Mouse (Mus musculus): ENCODE results near the gene Tbc1d14. TPM values are rescaled to one million over a fixed set of nuclear protein-coding genes. Genes with fewer than 3 reads are reported as not detected.

Gene Tbc1d14
- polyA plus RNA-seq, 1 experiment, result 30.0 TPM

GRCm38 (mm10) chr5:36559106-36559505, 34.0 kb downstream of the Tbc1d14 start:
- 39% methylated on average over 5 of the region's 5 CpGs for WGBS

GRCm38 (mm10) chr5:36558526-36558925, 34.5 kb downstream of the Tbc1d14 start:
- WGBS, result 59% methylated on average over 2 of the region's 2 CpGs
- no peak for DNase-seq (ENCODE audit: low read depth, low spot score)

More at GRCm38 (mm10) chr5:36559106-36559505, 34.0 kb downstream of the Tbc1d14 start:
- no peak for DNase-seq (ENCODE audit: low read depth, low spot score)

GRCm38 (mm10) chr5:36557584-36558308, 35.3 kb downstream of the Tbc1d14 start:
- 38% methylated on average over 7 of the region's 7 CpGs for WGBS
- no peak for DNase-seq (ENCODE audit: low read depth, low spot score)

- 96% methylated on average over 3 of the region's 3 CpGs for WGBS
These were observed 36.2 kb downstream of the Tbc1d14 start for GRCm38 (mm10) chr5:36556906-36557305.

GRCm38 (mm10) chr5:36556289-36556688, 36.8 kb downstream of the Tbc1d14 start:
- no peak for DNase-seq (ENCODE audit: low read depth, low spot score)
- WGBS, result 59% methylated on average over 4 of the region's 4 CpGs

More at GRCm38 (mm10) chr5:36556906-36557305, 36.2 kb downstream of the Tbc1d14 start:
- DNase-seq (ENCODE audit: low read depth, low spot score), result no peak

GRCm38 (mm10) chr5:36554496-36554895, 38.6 kb downstream of the Tbc1d14 start:
- DNase-seq (ENCODE audit: low read depth, low spot score), result no peak
- WGBS, result 49% methylated on average over 5 of the region's 5 CpGs

- DNase-seq (ENCODE audit: low read depth, low spot score), result no peak
- WGBS, result 27% methylated on average over 4 of the region's 4 CpGs
These were observed 39.2 kb downstream of the Tbc1d14 start for GRCm38 (mm10) chr5:36553886-36554285.

GRCm38 (mm10) chr5:36553056-36553606, 39.9 kb downstream of the Tbc1d14 start:
- DNase-seq (ENCODE audit: low read depth, low spot score), result no peak
- 65% methylated on average over 2 of the region's 2 CpGs for WGBS

GRCm38 (mm10) chr5:36552391-36552790, 40.7 kb downstream of the Tbc1d14 start:
- no peak for DNase-seq (ENCODE audit: low read depth, low spot score)
- 43% methylated on average over 4 of the region's 4 CpGs for WGBS

GRCm38 (mm10) chr5:36549243-36549642, 43.8 kb downstream of the Tbc1d14 start:
- no peak for DNase-seq (ENCODE audit: low read depth, low spot score)
- 55% methylated on average over 6 of the region's 6 CpGs for WGBS

GRCm38 (mm10) chr5:36544765-36545164, 48.3 kb downstream of the Tbc1d14 start:
- no peak for DNase-seq (ENCODE audit: low read depth, low spot score)
- 92% methylated on average over 1 of the region's 1 CpGs for WGBS

- 32% methylated on average over 2 of the region's 2 CpGs for WGBS
- DNase-seq (ENCODE audit: low read depth, low spot score), result no peak
These were observed 52.1 kb downstream of the Tbc1d14 start for GRCm38 (mm10) chr5:36540928-36541327.

- DNase-seq (ENCODE audit: low read depth, low spot score), result no peak
- WGBS, result 27% methylated on average over 4 of the region's 4 CpGs
These were observed 54.4 kb downstream of the Tbc1d14 start for GRCm38 (mm10) chr5:36538576-36539187.

GRCm38 (mm10) chr5:36536424-36536823, 56.7 kb downstream of the Tbc1d14 start:
- WGBS, result 75% methylated on average over 3 of the region's 3 CpGs

GRCm38 (mm10) chr5:36535438-36536176, 57.5 kb downstream of the Tbc1d14 start:
- DNase-seq (ENCODE audit: low read depth, low spot score), result no peak
- 82% methylated on average over 6 of the region's 6 CpGs for WGBS

More at GRCm38 (mm10) chr5:36536424-36536823, 56.7 kb downstream of the Tbc1d14 start:
- DNase-seq (ENCODE audit: low read depth, low spot score), result no peak

GRCm38 (mm10) chr5:36534455-36535030, 58.5 kb downstream of the Tbc1d14 start:
- DNase-seq (ENCODE audit: low read depth, low spot score), result no peak
- WGBS, result 84% methylated on average over 6 of the region's 6 CpGs

- WGBS, result under 1% methylated on average over 28 of the region's 28 CpGs
- peak; percentile 80 for DNase-seq (ENCODE audit: low read depth, low spot score)
These were observed 62.8 kb downstream of the Tbc1d14 start for GRCm38 (mm10) chr5:36530129-36530751.

GRCm38 (mm10) chr5:36529698-36530097, 63.4 kb downstream of the Tbc1d14 start:
- no peak for DNase-seq (ENCODE audit: low read depth, low spot score)
- WGBS, result 3% methylated on average over 5 of the region's 5 CpGs

GRCm38 (mm10) chr5:36526921-36527320, 66.2 kb downstream of the Tbc1d14 start:
- no peak for DNase-seq (ENCODE audit: low read depth, low spot score)
- WGBS, result 89% methylated on average over 2 of the region's 2 CpGs
